Mouse (Mus musculus) embryonic facial prominence, embryonic 15.5 days (tissue): Measurements from ENCODE around the gene Cybc1. TPM values are rescaled to one million over a fixed set of nuclear protein-coding genes. Genes with fewer than 3 reads are reported as not detected.

Experiments used
- ATAC-seq: fragments of 200-750 bp; cut with Nextera tagmentation; 2 replicates; pipeline ENCODE4 v1.8.0; 2017; ENCODE audit warnings: low read depth, moderate TSS enrichment; ENCODE audit not compliant: insufficient number of reproducible peaks, low FRiP score, low TSS enrichment
- H3K27ac ChIP-seq: fragments of 300-500 bp; sonication (generic); replicated peaks from 2 replicates; pipeline ENCODE4 v1.5.1; 2015; ENCODE audit warnings: mild to moderate bottlenecking, inconsistent platforms
- H3K27me3 ChIP-seq: fragments of 300-500 bp; sonication (generic); 2 replicates; pipeline ENCODE4 v1.6.1; 2015; ENCODE audit warnings: inconsistent platforms
- H3K36me3 ChIP-seq: fragments of 300-500 bp; sonication (generic); 2 replicates; pipeline ENCODE4 v1.6.1; 2015; ENCODE audit warnings: mild to moderate bottlenecking, inconsistent platforms
- H3K4me1 ChIP-seq: fragments of 300-500 bp; sonication (generic); 2 replicates; pipeline ENCODE4 v1.6.1; 2015; ENCODE audit warnings: inconsistent platforms
- H3K4me2 ChIP-seq: fragments of 300-500 bp; sonication (generic); replicated peaks from 2 replicates; pipeline ENCODE4 v1.6.1; 2015; ENCODE audit warnings: mild to moderate bottlenecking, inconsistent platforms
- H3K4me3 ChIP-seq: fragments of 300-500 bp; sonication (generic); replicated peaks from 2 replicates; pipeline ENCODE4 v1.5.1; 2015; ENCODE audit warnings: mild to moderate bottlenecking, inconsistent platforms
- H3K9ac ChIP-seq: fragments of 300-500 bp; sonication (generic); 2 replicates; pipeline ENCODE4 v1.6.1; 2015; ENCODE audit warnings: inconsistent platforms
- H3K9me3 ChIP-seq: fragments of 300-500 bp; sonication (generic); replicated peaks from 2 replicates; pipeline ENCODE4 v1.6.1; 2016; ENCODE audit warnings: inconsistent platforms
- WGBS: fragments of 180-500 bp; shearing (Covaris S2); methylation state at CpG from one replicate; pipeline ENCODE4 v1.1.7; 2015; 5-methylcytosine and 5-hydroxymethylcytosine counted together
- polyA plus RNA-seq: library from polyadenylated mRNA; unstranded; fragments of >200 nt; fragmentation: Nextera tagmentation; extraction: Ambion mirVana; gene quantifications from 2 replicates; pipeline ENCODE4 v1.2.1, GENCODE M21; 2015

The Cybc1 gene
- polyA plus RNA-seq, 1 experiment from 2014 or later, result 43.2 TPM

DNA sequence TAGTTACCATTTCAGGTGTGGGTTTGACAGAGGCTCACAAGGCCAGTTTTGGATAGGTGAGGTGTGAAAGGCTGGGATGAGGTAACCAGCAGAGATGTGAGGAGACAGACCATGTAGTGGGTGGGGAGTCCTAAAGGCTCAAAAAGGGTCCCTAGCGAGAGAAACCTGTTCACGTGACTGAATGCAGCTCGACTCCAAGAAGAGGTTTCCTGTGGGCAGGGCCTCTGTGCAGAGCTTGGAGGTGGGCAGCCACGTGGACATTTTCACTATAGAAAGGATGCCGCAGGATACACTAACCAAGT, 25.3 kb downstream of the Cybc1 start:
- 0% methylated on average over 5 of the region's 5 CpGs for WGBS
- Histone ChIP-seq H3K36me3 (peaks cover 4% of the 10 kb centered on the region; the same call in 1 of the 2 replicates), H3K4me1 (peaks cover 12% of the 10 kb centered on the region), H3K27ac (peak overlapping the region; percentile 48), H3K9me3 (no peaks in the 10 kb centered on the region), H3K4me2 (peak overlapping the region; percentile 80), H3K27me3 (no peaks in the 10 kb centered on the region), H3K4me3 (peak overlapping the region; percentile 71), H3K9ac (0 out of 2 replicates have a peak overlapping the region, but pooled peaks have one; percentile 54)
- ATAC-seq, result no peak

GRCm38 (mm10) chr11:121201436-121202198, 27.5 kb downstream of the Cybc1 start:
- WGBS, result 39% methylated on average over 11 of the region's 11 CpGs
- Histone ChIP-seq H3K36me3 (no peaks in the 10 kb centered on the region), H3K27me3 (no peaks in the 10 kb centered on the region), H3K4me1 (peaks cover 12% of the 10 kb centered on the region), H3K27ac (no peak overlapping the region), H3K9ac (no peak overlapping the region), H3K9me3 (no peaks in the 10 kb centered on the region), H3K4me2 (no peak overlapping the region), H3K4me3 (no peak overlapping the region)
- no peak for ATAC-seq

GRCm38 (mm10) chr11:121200781-121201180, 28.3 kb downstream of the Cybc1 start:
- Histone ChIP-seq H3K27me3 (no peaks in the 10 kb centered on the region), H3K36me3 (no peaks in the 10 kb centered on the region), H3K9ac (no peak overlapping the region), H3K4me1 (peaks cover 12% of the 10 kb centered on the region), H3K4me3 (no peak overlapping the region), H3K4me2 (no peak overlapping the region), H3K27ac (no peak overlapping the region), H3K9me3 (no peaks in the 10 kb centered on the region)
- WGBS, result 92% methylated on average over 6 of the region's 6 CpGs
- no peak for ATAC-seq

- Histone ChIP-seq H3K27me3 (no peaks in the 10 kb centered on the region), H3K4me3 (no peak overlapping the region), H3K27ac (no peak overlapping the region), H3K9me3 (no peaks in the 10 kb centered on the region), H3K4me1 (peaks cover 8% of the 10 kb centered on the region), H3K4me2 (no peak overlapping the region), H3K36me3 (no peaks in the 10 kb centered on the region), H3K9ac (no peak overlapping the region)
- no peak for ATAC-seq
- 64% methylated on average over 4 of the region's 4 CpGs for WGBS
Observed at GRCm38 (mm10) chr11:121199851-121200250, 29.3 kb downstream of the Cybc1 start.

GRCm38 (mm10) chr11:121198622-121199021, 30.5 kb downstream of the Cybc1 start:
- H3K4me1 ChIP-seq, result peaks cover 3% of the 10 kb centered on the region
- H3K36me3 ChIP-seq, result no peaks in the 10 kb centered on the region
- no peaks in the 10 kb centered on the region for H3K9me3 ChIP-seq
- no peak overlapping the region for H3K27ac ChIP-seq
- 41% methylated on average over 2 of the region's 2 CpGs for WGBS
- ATAC-seq, result peak; percentile 44; the same call in 1 of the 2 replicates
- H3K4me2 ChIP-seq, result no peak overlapping the region
- no peak overlapping the region for H3K4me3 ChIP-seq
- no peak overlapping the region for H3K9ac ChIP-seq
- H3K27me3 ChIP-seq, result no peaks in the 10 kb centered on the region

- Histone ChIP-seq H3K4me3 (no peak overlapping the region), H3K4me1 (no peaks in the 10 kb centered on the region; the same call in 1 of the 2 replicates), H3K27me3 (no peaks in the 10 kb centered on the region), H3K27ac (no peak overlapping the region), H3K9ac (no peak overlapping the region), H3K36me3 (no peaks in the 10 kb centered on the region), H3K4me2 (no peak overlapping the region), H3K9me3 (no peaks in the 10 kb centered on the region)
- WGBS, result 77% methylated on average over 3 of the region's 3 CpGs
- no peak for ATAC-seq
Observed at GRCm38 (mm10) chr11:121193415-121193814, 35.7 kb downstream of the Cybc1 start.

DNA sequence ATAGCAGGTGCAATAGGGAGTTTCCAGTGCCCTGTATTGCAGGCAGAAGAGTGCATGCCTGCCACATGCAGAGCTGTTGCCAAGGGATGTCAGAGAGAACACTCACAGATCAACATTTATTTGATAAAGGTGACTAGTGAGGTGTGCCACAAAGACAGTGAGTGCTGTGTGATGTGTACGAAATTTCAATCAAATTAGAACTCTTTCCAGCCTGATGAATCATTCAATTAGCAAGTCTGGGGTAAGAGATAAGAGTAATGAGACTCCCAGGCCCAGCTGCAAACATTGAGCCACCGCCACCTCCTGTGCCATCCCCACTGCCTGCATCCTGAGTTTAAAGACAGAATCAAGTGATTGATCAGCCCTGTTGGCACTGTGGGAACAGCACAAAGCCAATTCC, 36.4 kb downstream of the Cybc1 start:
- no peaks in the 10 kb centered on the region for H3K4me1 ChIP-seq
- H3K9ac ChIP-seq, result no peak overlapping the region
- no peak overlapping the region for H3K27ac ChIP-seq
- no peak for ATAC-seq
- H3K27me3 ChIP-seq, result no peaks in the 10 kb centered on the region
- no peaks in the 10 kb centered on the region for H3K9me3 ChIP-seq
- H3K4me3 ChIP-seq, result no peak overlapping the region
- WGBS, result 73% methylated on average over 2 of the region's 2 CpGs
- no peak overlapping the region for H3K4me2 ChIP-seq
- no peaks in the 10 kb centered on the region for H3K36me3 ChIP-seq

GRCm38 (mm10) chr11:121189681-121190080, 39.4 kb downstream of the Cybc1 start:
- no peak for ATAC-seq
- H3K4me2 ChIP-seq, result no peak overlapping the region
- H3K9me3 ChIP-seq, result no peaks in the 10 kb centered on the region
- no peaks in the 10 kb centered on the region for H3K27me3 ChIP-seq
- H3K4me1 ChIP-seq, result no peaks in the 10 kb centered on the region
- no peak overlapping the region for H3K4me3 ChIP-seq
- no peak overlapping the region for H3K27ac ChIP-seq
- no peaks in the 10 kb centered on the region for H3K36me3 ChIP-seq
- 72% methylated on average over 3 of the region's 3 CpGs for WGBS
- H3K9ac ChIP-seq, result no peak overlapping the region

DNA sequence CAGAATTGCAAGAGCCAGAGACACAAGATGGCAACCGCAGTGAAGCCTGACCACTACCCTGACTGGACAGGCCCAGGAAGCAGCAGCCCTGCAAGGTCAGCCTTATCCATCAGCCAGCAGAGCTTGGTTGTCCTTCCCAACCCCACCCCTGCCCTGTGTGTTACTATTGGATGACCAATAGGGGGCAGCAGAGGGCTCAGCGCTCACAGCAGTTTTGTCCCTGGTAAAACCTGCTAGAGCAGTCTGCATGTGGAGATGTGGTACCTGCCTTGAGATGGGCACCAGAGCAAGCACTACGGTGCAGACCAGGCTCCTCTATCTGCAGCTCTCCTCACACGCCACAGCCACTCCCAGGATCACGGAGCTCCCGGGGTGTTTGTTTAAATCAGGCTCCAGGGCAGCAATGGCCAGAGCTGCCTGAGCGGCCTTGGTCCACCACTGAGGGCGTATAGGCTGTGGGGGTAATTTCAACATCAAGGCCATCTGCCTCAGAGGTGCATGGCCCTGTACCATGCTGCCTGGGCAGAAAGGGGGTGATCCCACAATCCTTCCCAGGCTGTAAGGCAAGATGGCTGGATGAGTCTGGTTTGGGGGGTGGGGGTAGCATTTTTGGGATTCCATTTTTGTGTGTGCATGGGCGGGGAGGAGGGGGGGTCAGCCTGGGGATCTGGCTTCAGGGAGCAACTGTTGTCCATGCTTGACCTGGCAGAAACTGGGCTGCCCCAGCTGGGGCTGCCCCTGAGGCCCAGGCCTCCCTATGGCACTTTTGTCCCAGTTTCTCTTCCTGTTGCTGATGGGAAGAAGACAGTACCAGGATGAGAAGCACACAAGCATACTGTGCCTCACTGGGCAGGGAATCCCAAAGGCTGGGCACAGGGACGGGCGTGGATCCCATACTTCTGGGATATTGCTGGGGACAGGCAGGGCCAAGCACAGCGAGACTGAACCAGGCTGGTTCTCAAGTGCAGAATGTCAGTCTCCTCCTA, 52.5 kb downstream of the Cybc1 start:
- ATAC-seq, result 0 out of 2 replicates have a peak, but pooled peaks have one; percentile 44
- Histone ChIP-seq H3K27me3 (no peaks in the 10 kb centered on the region), H3K36me3 (0 out of 2 replicates have a peak, but pooled peaks cover 5% of the 10 kb centered on the region), H3K4me3 (no peak overlapping the region), H3K4me1 (peaks cover 5% of the 10 kb centered on the region; the same call in 1 of the 2 replicates), H3K9me3 (no peaks in the 10 kb centered on the region), H3K4me2 (no peak overlapping the region), H3K9ac (no peak overlapping the region), H3K27ac (no peak overlapping the region)
- 51% methylated on average over 12 of the region's 12 CpGs for WGBS

GRCm38 (mm10) chr11:121174234-121174633, 54.9 kb downstream of the Cybc1 start:
- H3K36me3 ChIP-seq, result no peaks in the 10 kb centered on the region
- H3K4me1 ChIP-seq, result peaks cover 5% of the 10 kb centered on the region; the same call in 1 of the 2 replicates
- ATAC-seq, result no peak
- H3K4me3 ChIP-seq, result no peak overlapping the region
- 46% methylated on average over 3 of the region's 3 CpGs for WGBS
- no peak overlapping the region for H3K4me2 ChIP-seq
- no peak overlapping the region for H3K9ac ChIP-seq
- no peak overlapping the region for H3K27ac ChIP-seq
- H3K27me3 ChIP-seq, result no peaks in the 10 kb centered on the region
- no peaks in the 10 kb centered on the region for H3K9me3 ChIP-seq

DNA sequence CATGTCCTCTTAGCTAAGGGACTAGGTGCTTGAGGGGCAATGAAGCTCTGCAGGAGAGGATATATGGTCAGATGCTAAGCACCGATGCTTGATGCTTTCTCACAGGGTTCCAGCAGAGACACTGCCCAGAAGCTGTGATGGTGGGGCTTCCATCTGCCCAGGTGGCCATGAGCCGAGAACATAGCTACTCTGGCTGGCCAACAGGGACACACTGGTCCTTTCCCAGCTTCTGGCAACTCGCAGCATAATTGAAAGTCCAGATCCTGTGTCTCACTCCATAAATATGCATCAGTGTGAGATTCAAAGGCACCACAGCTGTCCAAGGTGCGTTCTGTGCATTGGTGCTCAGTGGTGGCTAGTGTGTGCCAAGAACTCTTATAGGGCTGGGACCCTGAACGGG, 55.9 kb downstream of the Cybc1 start:
- WGBS, result 78% methylated on average over 5 of the region's 5 CpGs
- peaks cover 5% of the 10 kb centered on the region; the same call in 1 of the 2 replicates for H3K4me1 ChIP-seq
- no peak for ATAC-seq

More for the DNA sequence above, 55.9 kb downstream of the Cybc1 start:
- no peak overlapping the region for H3K27ac ChIP-seq
- no peaks in the 10 kb centered on the region for H3K27me3 ChIP-seq
- no peak overlapping the region for H3K4me3 ChIP-seq
- no peak overlapping the region for H3K4me2 ChIP-seq
- H3K9me3 ChIP-seq, result no peaks in the 10 kb centered on the region
- no peak overlapping the region for H3K9ac ChIP-seq
- no peaks in the 10 kb centered on the region for H3K36me3 ChIP-seq
